Mouse (Mus musculus): ENCODE data around the gene Shank2. TPM values are rescaled to one million over a fixed set of nuclear protein-coding genes. Genes with fewer than 3 reads are reported as not detected.

Gene Shank2
- polyA plus RNA-seq, 1 experiment from 2014 or later = 0.39 TPM

DNA sequence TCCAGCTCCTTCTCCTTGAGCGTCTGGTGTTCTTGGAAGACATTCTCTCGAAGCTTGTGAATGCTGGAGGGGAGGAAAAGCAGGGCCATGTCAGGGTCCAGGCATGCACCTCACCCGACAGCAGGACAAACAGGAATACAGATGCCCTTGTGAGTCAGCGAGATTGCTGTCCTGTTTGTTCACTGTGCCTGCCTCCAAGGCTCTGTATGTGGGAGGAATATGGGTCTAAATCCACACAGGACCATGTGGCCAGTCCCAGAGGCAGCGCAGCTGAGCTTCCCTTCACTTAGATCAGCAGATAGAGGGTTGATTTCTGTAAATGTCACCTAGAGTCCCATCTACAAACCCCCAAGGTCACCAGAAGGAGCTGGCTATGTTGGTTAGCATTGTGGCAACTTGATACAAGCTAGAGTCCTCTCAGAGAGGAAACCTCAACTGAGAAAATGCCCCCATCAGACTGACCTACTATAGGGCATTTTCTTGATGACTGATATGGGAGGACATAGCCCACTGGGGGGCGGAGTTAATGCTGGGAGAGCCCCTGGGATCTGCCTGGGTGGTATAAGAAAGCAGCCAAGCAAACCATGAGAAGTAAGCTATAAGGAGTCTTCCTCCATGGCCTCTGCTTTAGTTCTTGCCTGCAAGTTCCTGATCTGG lies 459.6 kb downstream of the Shank2 start:
- 95% methylated on average over 6 of the region's 6 CpGs for WGBS
- peaks cover 99% of the 10 kb centered on the region for H3K36me3 ChIP-seq

DNA sequence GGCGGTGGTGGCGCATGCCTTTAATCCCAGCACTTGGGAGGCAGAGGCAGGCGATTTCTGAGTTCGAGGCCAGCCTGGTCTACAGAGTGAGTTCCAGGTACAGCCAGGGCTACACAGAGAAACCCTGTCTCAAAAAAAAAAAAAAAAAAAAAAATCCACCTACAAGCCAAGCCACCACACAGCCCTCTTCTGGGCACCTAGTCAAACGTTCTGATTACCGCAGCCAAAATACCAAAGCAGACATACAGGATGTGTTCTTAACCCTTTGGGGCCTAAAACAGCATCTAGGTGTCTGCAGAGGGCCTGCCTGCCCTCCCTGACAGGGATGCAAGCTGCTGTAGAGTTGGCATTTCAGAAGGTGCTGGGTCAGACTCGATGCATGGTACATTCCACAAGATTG lies 460.8 kb downstream of the Shank2 start:
- H3K27me3 ChIP-seq (ENCODE audit: low read depth, poor library complexity, severe bottlenecking) = no peaks in the 10 kb centered on the region
- no peak overlapping the region for H3K4me3 ChIP-seq
- 90% methylated on average over 7 of the region's 7 CpGs for WGBS
- no peak overlapping the region for H3K27ac ChIP-seq
- DNase-seq (ENCODE audit: low spot score) = no peak
- H3K4me1 ChIP-seq = peaks cover 5% of the 10 kb centered on the region; the same call in 1 of the 2 replicates
- no peaks in the 10 kb centered on the region for H3K9me3 ChIP-seq (replicated peaks)
- peaks cover 92% of the 10 kb centered on the region for H3K36me3 ChIP-seq

More for the DNA sequence above, 459.6 kb downstream of the Shank2 start:
- no peaks in the 10 kb centered on the region for H3K27me3 ChIP-seq (ENCODE audit: low read depth, poor library complexity, severe bottlenecking)
- no peak overlapping the region for H3K27ac ChIP-seq
- DNase-seq (ENCODE audit: low spot score) = no peak
- H3K9me3 ChIP-seq (replicated peaks) = no peaks in the 10 kb centered on the region
- peaks cover 17% of the 10 kb centered on the region for H3K4me1 ChIP-seq
- H3K4me3 ChIP-seq = no peak overlapping the region

DNA sequence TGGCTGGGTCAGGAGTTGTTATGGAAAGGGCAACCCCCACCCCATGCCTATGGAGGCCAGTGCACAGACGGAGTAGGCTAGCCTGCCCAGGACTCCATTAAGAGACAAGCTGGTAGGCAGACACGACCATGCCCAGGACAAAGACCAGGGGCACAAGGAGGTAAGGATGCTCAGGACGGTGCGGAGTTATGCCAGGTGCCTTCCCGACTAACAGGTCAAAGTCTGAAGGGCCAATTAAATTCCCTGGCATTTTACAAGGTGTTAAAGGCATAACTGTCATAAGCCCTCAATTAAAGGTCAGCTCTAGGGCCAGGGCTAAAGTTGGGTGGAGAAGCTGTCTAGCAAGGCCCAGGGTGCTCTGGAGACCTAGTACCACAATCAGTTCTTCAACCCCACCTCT lies 467.0 kb downstream of the Shank2 start:
- peak overlapping the region; percentile 89; the same call in 1 of the 2 replicates for H3K27ac ChIP-seq
- H3K36me3 ChIP-seq = peaks cover 40% of the 10 kb centered on the region
- WGBS = 80% methylated on average over 5 of the region's 5 CpGs
- H3K9me3 ChIP-seq (replicated peaks) = no peaks in the 10 kb centered on the region
- no peaks in the 10 kb centered on the region for H3K27me3 ChIP-seq (ENCODE audit: low read depth, poor library complexity, severe bottlenecking)
- no peak for DNase-seq (ENCODE audit: low spot score)
- H3K4me3 ChIP-seq = peak overlapping the region; percentile 83
- H3K4me1 ChIP-seq = peaks cover 25% of the 10 kb centered on the region

DNA sequence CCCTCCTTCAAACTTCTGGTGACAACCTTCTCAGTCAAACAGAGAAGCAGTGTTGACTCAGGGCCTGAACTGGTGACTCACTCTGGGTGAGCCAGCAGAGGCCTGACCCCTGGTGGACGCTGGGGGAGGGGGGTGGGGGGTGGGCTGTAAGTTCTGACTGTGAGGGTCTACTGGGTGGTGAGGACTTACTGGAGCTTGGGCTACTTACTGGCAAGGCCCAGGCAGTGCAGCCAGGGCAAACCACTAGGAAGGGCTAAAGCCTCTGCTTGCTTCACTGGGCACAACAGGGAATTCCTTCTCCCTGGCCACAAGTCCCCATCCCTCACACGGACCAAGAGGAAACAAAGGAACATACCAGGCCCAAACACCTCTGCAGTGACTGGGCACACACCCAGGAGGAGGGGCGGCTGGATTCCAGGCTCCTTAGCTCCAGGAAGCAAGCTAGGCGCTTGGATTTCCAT lies 467.5 kb downstream of the Shank2 start:
- no peak for DNase-seq (ENCODE audit: low spot score)
- WGBS = 22% methylated on average over 4 of the region's 4 CpGs

DNA sequence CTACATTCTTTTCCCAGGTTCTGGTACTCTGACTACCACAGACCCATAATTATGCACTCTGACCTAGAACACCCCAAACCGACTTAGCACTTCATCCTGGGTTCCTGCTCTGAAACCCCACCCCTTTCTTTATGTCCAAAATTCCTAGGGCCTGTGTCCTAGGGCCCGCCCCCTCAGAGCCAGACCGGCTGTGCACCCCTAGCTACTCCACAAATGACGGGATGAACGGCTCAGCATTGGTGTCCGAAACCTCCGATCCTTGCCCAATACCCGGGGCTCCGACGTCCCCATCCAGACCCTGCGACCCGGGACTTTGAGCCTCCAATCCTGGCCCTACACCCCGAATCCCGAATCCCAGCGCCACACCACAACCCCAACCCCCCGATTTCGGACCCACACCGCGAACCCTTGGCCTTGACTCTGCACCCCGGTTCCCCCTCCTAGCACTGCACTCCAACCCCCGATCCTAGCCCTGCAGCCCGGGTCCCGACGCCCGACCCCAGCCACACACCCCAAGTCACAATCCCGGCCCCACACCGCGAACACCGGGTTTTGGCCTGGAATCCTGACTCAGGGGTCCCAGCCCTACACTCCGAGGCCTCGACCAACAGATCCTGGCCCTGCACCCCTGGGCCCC lies 468.3 kb downstream of the Shank2 start:
- Histone ChIP-seq H3K4me3 (peak overlapping the region; percentile 83), H3K4me1 (peaks cover 25% of the 10 kb centered on the region), H3K27me3 (ENCODE audit: low read depth, poor library complexity, severe bottlenecking) (no peaks in the 10 kb centered on the region), H3K9me3 (replicated peaks) (no peaks in the 10 kb centered on the region), H3K27ac (peak overlapping the region; percentile 89), H3K36me3 (peaks cover 27% of the 10 kb centered on the region)
- WGBS = 2% methylated on average over 31 of the region's 31 CpGs
- peak; percentile 47 for DNase-seq (ENCODE audit: low spot score)

More for the DNA sequence above, 467.5 kb downstream of the Shank2 start:
- Histone ChIP-seq H3K4me3 (peak overlapping the region; percentile 83), H3K27ac (peak overlapping the region; percentile 89), H3K27me3 (ENCODE audit: low read depth, poor library complexity, severe bottlenecking) (no peaks in the 10 kb centered on the region), H3K4me1 (peaks cover 25% of the 10 kb centered on the region), H3K9me3 (replicated peaks) (no peaks in the 10 kb centered on the region), H3K36me3 (peaks cover 35% of the 10 kb centered on the region)

DNA sequence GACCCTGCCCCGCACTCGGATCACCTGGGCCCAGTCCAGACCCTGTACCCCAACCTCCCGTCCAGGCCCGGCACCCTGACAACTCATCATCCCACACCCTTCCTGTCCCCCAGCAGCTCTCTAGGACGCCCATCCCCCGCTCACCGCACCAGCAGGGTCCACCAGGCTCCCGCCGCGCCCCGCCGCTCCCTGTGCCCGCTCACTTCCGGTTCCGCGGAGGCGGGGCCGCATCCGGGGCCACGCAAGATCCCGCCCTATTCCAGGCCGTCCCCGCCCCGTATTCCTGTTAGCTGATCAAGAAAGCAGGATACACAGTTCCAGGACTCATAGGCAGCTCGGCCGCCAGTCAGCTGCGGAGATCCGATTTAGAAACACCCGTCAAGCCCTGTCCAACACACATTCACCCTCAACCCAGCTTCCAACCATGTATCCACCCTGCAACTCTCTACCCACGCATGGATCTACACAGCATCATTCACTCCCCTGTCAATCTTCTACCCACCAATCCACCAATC lies 468.9 kb downstream of the Shank2 start, which contains the start of gene Cttn:
Cttn (minus strand) TSS at position 465 of the 515 bp plus-strand sequence.
- Histone ChIP-seq H3K4me1 (peaks cover 25% of the 10 kb centered on the region), H3K4me3 (peak within 1 kb of the TSS; percentile 83), H3K27ac (peak within 1 kb of the TSS; percentile 89), H3K36me3 (peaks cover 24% of the 10 kb centered on the region), H3K9me3 (replicated peaks) (no peaks in the 10 kb centered on the region), H3K27me3 (ENCODE audit: low read depth, poor library complexity, severe bottlenecking) (no peaks in the 10 kb centered on the region)
- WGBS = 1% methylated on average over 30 of the region's 30 CpGs
- DNase-seq (ENCODE audit: low spot score) = peak; percentile 95

DNA sequence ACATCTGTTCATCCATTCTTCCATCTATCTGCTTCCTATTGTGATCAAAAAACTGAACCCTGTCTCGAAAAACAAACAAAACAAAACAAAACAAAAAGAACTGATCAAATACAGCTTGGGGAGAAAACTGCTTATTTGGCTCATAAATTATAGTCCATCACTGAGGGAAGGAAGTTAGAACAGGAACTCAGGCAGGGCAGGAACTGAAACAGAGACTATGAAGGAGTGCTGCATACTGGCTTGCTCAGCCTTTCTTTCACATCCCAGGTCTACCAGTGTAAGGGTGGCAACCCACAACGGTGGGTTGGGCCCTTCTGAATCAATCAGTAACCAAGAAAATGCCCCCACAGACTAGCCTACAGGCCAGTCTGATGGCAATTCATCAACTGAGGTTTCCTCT lies 469.4 kb downstream of the Shank2 start:
- peak overlapping the region; percentile 89 for H3K27ac ChIP-seq
- DNase-seq (ENCODE audit: low spot score) = no peak
- no peaks in the 10 kb centered on the region for H3K27me3 ChIP-seq (ENCODE audit: low read depth, poor library complexity, severe bottlenecking)
- peaks cover 25% of the 10 kb centered on the region for H3K4me1 ChIP-seq
- H3K36me3 ChIP-seq = peaks cover 24% of the 10 kb centered on the region
- H3K4me3 ChIP-seq = peak overlapping the region; percentile 83
- WGBS = 77% methylated on average over 2 of the region's 2 CpGs
- no peaks in the 10 kb centered on the region for H3K9me3 ChIP-seq (replicated peaks)

DNA sequence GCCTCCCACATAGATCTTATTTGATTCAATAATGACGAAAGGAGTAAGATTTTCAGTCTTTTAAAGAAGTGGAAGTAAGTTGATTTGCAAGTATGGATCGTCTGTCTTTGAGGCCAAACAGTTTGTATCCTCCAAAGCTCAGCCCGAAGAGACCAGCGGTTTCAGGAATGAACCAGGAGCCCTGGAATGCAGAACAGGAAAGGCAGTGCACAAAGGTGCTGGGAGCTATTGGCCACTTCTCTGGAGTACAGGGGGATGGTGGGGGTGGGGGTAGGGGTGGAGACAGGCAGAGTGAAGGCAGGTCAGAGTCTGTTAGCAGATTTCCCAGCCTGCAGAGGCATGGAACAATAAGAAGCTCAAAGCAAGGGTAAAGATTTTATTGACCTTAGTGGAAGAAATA lies 471.8 kb downstream of the Shank2 start:
- Histone ChIP-seq H3K27me3 (ENCODE audit: low read depth, poor library complexity, severe bottlenecking) (no peaks in the 10 kb centered on the region), H3K4me3 (no peak overlapping the region), H3K27ac (peak overlapping the region; percentile 56; the same call in 1 of the 2 replicates), H3K36me3 (peaks cover 27% of the 10 kb centered on the region), H3K9me3 (replicated peaks) (no peaks in the 10 kb centered on the region), H3K4me1 (peaks cover 23% of the 10 kb centered on the region)
- WGBS = 77% methylated on average over 4 of the region's 4 CpGs
- DNase-seq (ENCODE audit: low spot score) = no peak

Small RNA genes within 50 kb of the gene (microRNA-seq; reads per million reads assigned to microRNA genes)
- gene Mir3105 = 2.3 reads per million

Other genes with a start within 250 kb of the Shank2 start
- 12.3 and 19.9 TPM in 2 replicates for gene Osbpl5, start 244.9 kb upstream of the Shank2 start, polyA plus RNA-seq (2016; fragmentation: Nextera tagmentation; extraction: Ambion mirVana)
- not detected in 2 replicates for gene Mrgprg, start 234.9 kb upstream of the Shank2 start, polyA plus RNA-seq (2016; fragmentation: Nextera tagmentation; extraction: Ambion mirVana)
- 1.1 and 1.9 TPM in 2 replicates for gene Mrgpre, start 217.4 kb upstream of the Shank2 start, polyA plus RNA-seq (2016; fragmentation: Nextera tagmentation; extraction: Ambion mirVana)
- 10.3 and 10.4 TPM in 2 replicates for gene Nadsyn1, start 179.1 kb upstream of the Shank2 start, polyA plus RNA-seq (2016; fragmentation: Nextera tagmentation; extraction: Ambion mirVana)
- gene Dhcr7, start 178.8 kb upstream of the Shank2 start, polyA plus RNA-seq (2016; fragmentation: Nextera tagmentation; extraction: Ambion mirVana) = 69.7 and 70.5 TPM in 2 replicates
- not detected in 2 replicates for gene Gm498, start 135.1 kb upstream of the Shank2 start, polyA plus RNA-seq (2016; fragmentation: Nextera tagmentation; extraction: Ambion mirVana)